Mouse (Mus musculus): Measurements from ENCODE around the gene Wwp2.

Wwp2 gene

DNA sequence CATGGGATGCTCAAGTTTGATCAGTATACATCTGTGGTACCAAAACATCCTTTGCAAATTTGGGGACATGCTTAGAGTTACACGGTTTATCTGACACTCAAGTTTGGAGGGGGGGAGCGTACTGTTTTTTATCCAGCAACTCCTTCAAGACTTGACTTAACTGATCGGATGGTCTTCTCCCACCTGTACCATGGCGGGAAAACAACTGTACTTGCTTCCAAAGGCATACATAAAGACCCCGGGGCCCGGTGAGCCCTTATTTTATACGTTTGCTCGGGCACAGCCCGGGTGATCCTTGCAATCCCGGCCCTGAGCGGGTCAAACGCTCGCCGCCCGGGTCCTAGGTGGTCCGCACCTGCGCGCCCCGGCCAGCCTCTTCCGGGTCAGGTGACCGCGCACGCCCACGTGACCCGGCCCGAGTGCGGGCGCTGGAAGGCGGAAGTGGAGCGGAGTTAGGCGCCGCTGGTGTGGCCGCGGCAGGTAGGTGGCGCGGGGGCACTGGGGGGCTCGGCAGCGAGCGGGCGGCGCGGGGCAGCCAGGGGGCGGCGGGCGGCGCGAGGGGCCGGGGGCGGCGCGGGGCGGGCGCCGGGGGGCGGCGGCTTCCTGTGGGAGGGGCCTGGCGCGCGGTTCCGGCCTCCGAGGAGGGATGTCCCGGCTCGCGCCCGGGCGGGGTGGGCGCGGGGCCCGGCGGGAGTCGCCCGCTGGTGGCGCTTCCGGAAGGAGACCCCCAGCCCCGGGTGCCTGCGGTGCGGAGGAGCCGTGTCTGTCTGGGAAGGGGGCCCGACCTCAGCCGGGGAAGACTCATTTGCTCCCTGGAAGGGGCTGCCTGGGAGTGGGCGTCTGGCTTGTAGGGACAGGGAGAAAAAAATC is at the start of gene Wwp2:
Wwp2 (plus strand) TSS at position 404 of the 870 bp plus-strand sequence.
- peak; percentile 75 for DNase-seq

DNA sequence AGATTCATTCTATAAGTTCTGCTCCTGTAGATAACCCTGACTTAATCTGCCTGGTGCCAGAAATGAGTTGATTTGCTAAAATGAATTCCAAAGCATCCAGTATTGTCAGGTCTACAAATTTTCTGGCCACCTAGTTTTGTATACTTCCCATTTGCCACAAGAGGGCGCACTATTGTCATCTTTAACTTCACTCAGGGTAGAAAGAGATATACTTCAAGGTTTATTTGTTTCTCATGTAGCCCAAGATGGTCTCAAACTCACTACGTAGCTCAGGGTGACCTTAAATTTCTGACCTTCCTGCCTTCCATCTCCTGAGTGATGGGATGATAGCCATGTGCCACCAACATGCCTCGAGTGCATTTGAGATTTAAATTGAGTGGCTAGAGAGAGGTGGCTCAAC is 49.5 kb upstream of the Wwp2 start:
- DNase-seq, result no peak

DNA sequence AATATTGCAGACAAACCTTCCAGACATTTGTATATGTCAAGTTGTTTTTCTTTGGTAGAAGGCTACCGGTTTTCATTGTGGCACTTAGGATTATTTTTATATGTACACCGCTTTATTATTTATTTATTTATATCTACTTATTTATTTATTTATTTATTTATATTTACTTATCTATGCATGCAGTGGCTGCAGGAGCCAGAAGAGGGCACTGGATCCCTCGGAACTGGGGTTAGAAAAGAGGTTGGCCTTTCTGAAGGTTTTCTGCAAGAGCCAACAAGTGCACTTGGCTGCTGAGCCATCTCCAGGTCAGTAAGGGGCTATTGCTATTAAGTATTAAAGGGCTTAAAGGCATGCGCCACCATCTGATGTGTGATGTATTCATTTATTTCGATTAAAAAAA is 48.3 kb upstream of the Wwp2 start:
- peak; percentile 36 for DNase-seq

DNA sequence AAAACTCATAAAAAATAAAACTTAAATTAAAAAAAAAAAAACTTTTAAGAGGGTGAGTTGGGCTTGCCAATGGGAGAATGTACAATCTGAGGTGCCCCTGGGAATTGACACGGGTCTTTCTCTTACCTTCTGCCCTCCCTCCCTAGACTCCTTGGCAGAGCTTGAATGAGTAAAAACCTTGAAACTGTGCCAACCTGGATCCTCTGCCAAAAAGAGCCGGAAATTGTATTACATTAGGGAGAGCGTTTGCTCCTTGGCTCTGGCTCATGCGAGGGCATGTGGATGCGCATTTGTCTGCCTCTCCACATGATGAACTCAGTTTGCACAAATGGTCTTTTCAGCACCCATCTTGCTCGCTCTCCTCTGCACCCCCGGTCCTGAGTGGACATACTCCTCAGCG is 46.6 kb upstream of the Wwp2 start:
- DNase-seq, result peak; percentile 36

DNA sequence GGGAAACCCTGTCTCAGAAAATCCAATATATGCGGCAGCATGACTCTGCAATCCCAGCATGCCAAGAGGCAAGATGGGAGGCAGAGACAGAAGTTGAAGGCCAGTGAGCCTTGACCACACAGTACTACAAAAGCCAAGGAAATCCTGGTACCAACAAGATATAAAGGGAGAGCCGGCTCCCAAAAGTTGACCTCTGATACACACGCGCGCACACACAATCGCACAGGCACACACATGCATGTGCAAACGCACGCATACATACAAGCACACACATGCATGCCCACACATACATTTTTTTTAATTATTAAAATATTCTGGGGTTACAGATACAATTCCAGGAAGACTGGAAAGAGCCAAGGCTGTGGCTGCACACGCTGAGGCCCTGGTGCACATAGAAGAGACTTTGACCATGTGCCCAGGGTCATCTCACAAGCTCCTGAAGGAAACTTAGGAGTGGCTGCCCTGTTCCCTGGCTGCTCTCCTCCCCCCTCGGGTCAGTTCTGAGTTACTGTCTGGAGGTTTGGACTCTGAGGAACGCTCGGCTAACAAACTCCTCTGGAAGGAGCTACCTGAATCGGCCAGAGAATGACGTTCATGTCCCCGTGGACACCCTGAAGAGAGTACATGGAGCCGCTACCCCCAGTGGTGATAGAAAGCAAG is 45.6 kb upstream of the Wwp2 start:
- no peak for DNase-seq

DNA sequence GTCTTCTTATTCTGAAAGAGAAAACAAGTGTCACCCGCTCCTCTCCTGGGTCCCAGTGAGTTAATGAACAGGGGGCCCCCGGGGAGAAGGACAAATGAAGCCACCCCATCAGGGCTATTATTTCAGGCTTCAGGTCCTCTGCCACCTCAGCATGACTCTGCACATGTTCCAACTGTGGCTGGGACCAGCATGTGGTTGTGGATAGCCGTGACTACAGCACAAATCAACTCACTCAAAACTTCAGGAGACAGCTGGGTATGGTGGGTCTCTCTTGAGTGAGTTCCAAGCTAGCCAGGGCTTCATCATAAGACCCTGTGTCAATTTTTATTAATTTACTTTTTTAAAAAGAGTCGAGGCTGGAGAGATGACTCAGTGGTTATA is 45.0 kb upstream of the Wwp2 start:
- DNase-seq, result no peak

- no peak for DNase-seq
These were observed 40.8 kb upstream of the Wwp2 start for GRCm38 (mm10) chr8:107395397-107395796.

- DNase-seq, result no peak
These were observed 40.0 kb upstream of the Wwp2 start for GRCm38 (mm10) chr8:107396106-107396670.

DNA sequence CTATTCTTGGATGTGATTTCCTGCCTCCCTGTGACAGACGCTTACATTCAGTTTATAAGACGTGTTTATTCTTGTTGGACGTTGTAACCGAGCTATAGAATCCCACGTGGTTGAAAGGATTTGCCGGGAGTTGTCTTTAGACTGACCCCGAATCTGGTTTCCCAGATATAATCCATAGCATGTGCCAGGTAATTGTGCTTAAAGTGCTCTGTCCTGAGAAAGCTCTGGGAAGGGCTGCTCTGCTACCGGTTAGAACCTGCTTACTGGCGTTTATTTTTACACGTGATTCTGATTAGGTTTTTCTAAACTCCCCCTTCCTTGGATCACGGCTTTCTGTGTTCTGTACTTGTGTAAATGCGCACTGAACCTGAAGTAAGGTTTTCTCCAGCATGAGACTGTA is 38.5 kb upstream of the Wwp2 start:
- no peak for DNase-seq

GRCm38 (mm10) chr8:107399495-107399894 is 36.7 kb upstream of the Wwp2 start:
- peak; percentile 66 for DNase-seq

GRCm38 (mm10) chr8:107401866-107402265 is 34.3 kb upstream of the Wwp2 start:
- no peak for DNase-seq

DNA sequence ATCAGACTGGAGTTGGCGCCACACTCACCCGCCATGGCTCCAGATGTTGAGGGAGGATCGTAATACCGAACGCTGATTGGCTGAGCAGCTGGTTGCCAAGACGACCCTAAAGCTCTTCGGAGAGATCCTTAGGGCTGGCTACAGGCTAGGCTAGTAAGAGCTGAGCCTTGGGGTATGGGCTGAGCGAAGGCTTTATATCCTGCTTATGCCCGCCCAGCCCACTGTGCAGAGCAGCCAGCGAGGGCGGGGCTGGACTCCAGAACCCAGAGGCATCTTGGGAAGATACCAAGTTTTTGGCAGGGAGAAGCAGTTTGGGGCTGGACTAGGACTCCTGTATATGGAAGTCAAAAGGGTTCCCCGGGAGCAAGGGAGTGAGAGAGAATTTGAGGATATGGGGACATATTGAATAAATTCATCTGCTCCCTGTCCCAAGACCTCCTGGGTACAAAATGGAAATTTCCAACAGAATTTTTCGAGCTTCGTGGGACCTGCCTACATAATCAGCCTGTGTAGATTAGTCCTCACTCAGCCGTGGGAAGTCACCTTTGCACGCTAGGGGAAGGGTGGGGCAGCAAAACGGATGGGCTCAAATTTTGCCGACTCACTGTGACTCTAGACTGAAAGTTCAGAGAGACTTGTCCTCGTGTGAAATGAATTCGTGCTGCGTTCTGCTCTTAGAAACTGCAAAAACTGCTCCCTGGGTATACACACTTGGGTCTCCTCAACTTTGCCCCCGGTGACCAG is 33.0 kb upstream of the Wwp2 start, which contains the start of gene Nqo1:
Nqo1 (minus strand) TSS at position 169 of the 744 bp plus-strand sequence.
- peak; percentile 46 for DNase-seq

GRCm38 (mm10) chr8:107404057-107404456 is 32.1 kb upstream of the Wwp2 start:
- no peak for DNase-seq

DNA sequence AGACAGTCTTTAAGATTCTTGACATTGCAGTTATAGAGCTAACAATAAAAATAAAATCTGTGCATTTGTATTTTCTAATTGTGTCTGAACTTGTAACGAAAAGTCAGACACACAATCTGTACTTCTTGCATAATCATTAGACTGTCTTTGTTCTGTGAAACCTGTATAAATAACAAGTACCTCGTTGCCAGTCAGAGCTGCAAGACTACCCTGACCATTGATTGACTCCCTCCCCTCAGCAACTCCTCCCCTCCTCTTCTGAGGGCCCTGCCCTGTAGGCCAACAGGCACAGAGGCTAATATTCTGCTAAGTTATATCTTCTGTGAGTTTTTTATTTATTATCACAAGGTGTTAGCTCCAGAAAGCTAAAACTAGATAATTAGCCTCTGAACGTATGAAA is 30.2 kb upstream of the Wwp2 start:
- no peak for DNase-seq

GRCm38 (mm10) chr8:107411391-107411790 is 24.8 kb upstream of the Wwp2 start:
- no peak for DNase-seq

GRCm38 (mm10) chr8:107412552-107412951 is 23.6 kb upstream of the Wwp2 start:
- DNase-seq, result no peak

DNA sequence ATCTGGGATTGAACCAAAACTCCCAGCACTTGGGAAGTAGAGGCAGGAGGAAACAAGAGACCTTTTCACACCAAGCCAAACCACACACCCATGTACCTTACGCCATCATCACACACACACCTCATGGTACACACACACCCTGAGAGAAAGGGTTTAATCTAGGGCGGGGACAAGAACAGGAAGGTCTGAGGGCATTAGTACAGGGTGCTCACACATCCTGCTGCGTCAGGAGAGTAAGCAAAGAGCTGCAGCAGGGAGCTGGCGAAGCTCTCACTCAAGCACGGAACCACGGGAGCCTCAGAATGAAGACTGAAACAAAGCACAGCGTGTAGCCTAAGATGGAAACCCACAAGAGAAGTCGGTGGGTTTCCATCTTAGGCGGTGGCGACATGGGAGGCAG is 22.3 kb upstream of the Wwp2 start:
- no peak for DNase-seq

DNA sequence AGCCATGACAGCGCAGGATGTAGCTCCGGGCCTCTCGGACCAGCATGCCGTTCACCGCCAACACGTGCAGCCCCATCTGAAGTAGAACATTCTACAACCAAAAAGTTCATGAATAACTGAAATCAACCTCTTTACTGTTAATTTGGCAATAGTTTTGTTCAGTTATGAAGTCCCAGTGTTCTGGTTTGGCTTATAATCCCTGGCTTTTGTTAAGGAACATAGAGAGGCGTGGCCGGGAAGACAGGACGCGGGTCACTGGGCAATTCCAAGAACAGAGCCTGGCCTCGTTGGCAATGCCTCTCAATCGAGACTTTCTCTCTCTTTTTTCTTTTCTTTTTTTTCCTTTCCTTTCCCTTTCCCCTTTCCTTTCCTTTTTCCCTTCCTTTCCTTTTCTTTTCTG is 19.2 kb upstream of the Wwp2 start:
- no peak for DNase-seq

- DNase-seq, result no peak
These were observed 12.0 kb upstream of the Wwp2 start for GRCm38 (mm10) chr8:107424176-107424575.

GRCm38 (mm10) chr8:107424597-107425229 is 11.5 kb upstream of the Wwp2 start, which contains the start of gene Nob1:
Gene Nob1 (minus strand): TSS chr8:107425051.
- DNase-seq, result peak; percentile 95

DNA sequence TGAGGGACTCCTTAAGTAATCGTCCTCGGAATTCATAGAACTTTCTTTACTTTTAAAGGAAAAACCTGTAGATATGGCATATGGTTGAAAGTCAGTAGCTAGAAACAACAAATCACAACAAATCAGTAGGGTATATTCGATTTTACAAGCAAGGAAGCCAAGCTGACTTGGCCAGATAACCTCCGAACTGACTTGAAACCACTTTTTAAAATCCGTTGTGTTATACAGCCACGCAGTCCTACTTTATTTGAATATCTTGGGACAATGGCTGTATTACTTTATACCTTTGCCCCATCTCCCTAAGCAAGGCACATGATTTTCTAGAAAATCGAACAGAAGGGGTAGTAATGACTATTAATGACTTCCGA is 11.0 kb upstream of the Wwp2 start:
- no peak for DNase-seq

DNA sequence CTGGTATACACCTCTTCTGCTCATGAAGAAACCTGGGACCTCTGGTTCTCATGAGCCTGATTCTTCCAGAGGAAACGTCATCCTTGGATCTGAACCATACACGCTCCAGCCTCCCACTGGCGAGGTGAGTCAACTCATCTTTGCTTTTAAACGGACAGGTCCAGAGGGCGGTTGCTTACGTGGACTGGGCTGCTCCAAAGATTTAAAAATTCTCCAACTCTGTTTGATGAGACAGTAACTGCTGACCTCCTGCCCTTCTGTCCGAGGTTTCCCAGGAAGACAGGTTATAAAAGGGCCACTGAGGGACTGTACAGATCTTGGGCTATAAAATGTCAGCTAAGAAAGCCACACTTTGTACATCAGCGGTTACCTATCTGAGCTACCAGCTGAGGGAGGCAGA is 5.3 kb upstream of the Wwp2 start:
- DNase-seq, result no peak

Measured in cerebellum, adult 11 months (tissue).